Mouse (Mus musculus): ENCODE results near the gene Tnfrsf1a.
"Not testable (repeated sequence)": the region's sequence is repeated elsewhere in the genome, so short reads cannot be mapped to it uniquely, and the experiment has no call there.

Tnfrsf1a gene

DNA sequence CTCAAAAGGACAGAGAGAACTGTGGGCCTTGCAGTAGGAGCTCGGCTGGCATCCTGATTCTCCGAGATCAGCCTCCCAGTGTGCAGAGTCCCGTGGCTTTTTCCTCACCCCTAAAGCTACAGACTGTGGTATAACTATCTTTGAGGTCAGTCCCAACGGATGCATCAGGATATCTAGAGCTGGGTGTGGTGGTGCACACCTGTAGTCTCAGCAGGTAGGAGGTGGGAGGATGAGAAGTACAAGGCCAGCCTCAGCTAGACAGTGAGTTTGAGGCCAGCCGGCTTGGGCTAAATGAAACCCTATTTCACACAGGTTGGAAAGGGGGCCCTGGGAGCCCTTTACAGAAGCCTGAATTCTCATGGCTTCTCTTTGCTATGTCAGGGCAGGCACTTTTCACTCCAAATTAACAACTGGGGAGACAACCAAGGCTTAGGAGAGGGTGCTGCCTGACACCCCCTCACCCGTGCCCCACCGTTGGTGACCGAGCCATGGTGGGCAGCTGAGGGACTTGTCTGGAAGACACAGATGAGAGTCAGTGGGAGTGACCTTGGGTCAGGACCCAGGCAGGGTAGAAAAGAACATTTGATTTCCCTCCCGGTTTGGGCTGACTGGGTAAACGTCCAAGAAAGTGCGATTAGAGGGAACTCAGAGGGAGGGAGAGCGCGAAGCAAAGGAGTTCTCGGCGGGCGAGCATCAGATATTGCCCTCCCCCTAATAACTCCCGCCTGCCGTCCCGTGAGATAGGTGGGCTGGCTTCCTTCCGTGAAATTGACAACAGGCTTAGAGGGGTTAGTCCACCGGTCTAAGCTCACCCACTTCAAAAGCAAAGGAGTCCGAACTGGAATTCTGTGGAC lies at the start of gene Tnfrsf1a:
TSS of gene Tnfrsf1a (plus strand) at position 642 of the 854 bp plus-strand sequence.
- DNase-seq: no peak

DNA sequence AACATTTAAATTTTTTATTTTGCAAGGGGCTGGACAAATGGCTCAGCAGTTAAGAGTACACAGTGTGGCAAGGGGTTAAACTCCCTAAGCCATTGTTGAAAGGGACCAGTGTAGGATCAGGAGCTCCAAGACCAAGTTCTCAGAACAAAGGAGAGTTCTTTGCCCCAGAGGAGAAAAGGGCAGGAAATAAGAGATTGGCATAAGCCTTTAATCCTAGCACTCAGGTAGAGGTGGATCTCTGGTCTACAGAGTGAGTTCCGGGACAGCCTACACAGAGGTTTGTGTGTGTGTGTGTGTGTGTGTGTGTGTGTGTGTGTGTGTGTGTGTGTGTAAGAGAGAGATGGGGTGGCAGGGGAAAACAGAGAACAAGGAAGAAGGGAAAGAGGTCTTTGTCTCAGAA lies 48.2 kb upstream of the Tnfrsf1a start:
- no peak for DNase-seq

DNA sequence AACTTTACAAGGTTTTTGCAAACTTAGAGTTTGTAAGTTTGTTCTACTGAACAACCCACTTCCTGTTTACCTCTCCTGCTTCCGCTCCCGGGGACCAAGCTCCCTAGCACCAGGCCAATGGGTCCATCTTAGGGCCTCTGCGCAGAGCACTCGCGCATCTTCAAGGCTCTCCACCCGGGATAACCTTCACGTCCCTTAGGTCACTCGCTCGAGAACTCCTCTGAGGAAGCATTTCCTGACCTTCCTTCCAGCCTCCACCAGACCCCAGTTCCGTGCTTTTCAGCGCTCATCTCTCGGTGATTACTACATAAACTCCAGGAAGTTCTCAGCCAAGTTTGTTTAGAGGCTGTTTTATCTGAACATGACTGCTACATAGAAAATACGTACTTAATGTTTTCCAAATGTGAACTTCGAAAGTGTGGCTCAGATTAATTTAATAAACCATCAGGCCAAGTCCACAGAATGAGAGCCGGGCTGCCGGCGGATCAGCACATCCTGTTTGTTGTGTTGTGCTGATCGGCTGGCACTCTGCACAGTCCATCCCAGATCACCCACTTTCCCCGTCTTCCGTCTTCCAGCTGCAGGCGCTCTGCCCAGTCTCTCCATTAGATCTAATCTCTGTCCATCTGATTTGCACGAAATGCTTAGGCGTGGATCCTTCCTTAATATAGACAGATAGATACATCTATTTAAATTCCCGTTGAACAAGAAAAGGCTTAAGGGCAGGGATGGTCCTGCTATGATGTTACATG lies 46.8 kb upstream of the Tnfrsf1a start:
- DNase-seq: no peak

DNA sequence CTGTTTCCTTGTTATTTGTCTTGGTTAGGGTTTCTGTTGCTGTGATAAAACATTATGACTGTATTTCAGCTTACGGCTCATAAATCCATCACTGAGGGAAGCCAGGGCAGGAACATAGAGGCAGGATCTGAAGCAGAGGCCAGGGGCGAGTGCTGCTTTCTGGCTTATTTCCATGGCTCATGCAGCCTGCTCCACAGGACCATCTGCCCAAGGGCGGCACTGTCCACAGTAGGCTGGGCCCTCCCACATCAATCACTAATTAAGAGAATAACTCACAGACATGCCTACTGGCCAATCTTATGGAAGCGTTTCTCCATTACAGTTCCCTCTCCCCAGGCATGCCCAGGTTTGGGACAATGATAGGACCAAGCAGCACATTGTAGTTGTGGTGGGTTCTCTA lies 45.9 kb upstream of the Tnfrsf1a start:
- no peak for DNase-seq

DNA sequence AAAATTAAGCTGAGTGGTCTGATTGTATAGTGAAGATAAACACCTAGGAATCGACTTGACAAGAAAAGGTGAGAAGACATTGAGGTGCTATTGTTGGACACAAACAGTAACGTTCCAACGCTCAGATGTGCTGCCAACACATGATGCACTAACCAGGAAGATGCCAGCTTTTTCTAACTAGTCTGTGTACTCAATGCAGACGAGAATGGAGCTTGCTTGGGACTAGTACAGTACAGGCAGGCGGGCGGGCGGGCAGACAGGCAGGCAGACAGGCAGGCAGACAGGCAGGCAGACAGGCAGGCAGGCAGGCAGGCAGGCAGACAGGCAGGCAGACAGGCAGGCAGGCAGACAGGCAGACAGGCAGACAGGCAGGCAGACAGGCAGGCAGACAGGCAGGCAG lies 44.8 kb upstream of the Tnfrsf1a start:
- DNase-seq: not testable (repeated sequence)

DNA sequence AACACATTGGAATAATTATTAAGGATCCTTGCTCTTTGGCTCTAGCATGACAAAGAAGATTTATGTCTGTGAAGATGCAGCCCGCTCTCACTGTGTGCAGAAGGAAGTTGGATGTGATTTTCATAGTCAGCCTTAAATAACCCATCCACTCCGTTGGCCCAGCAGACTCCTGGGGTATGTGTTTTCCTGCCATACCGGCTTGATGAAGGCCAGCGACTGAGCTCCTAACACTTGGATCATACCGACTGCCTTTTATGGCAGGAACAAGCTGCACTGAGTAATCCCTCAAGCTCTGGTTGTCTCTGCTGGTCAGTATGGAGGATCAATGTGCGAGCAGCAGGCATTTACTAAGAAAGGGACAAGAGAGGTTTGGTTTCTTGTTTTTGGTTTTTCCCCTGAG lies 43.7 kb upstream of the Tnfrsf1a start:
- no peak for DNase-seq

DNA sequence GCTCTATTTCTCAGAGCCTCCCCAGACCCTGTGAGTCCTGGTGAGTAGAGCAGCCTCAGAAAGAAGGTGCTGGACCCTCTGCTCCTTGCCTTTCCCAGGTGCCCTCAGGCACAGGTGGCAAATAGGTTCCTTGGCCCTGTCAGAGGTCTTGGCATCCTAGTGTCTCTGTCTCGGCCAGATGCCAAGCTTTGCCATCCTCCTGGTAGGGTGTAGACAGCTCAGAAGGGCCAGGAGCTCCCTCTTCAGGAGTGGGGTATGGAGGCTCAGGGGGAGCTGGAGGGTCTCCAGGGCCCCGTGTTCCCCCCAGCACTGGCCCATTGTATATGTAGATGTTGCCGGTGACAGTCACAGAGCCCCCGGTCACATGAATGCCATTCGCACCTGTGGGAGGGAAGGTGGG lies 42.1 kb upstream of the Tnfrsf1a start:
- no peak for DNase-seq

DNA sequence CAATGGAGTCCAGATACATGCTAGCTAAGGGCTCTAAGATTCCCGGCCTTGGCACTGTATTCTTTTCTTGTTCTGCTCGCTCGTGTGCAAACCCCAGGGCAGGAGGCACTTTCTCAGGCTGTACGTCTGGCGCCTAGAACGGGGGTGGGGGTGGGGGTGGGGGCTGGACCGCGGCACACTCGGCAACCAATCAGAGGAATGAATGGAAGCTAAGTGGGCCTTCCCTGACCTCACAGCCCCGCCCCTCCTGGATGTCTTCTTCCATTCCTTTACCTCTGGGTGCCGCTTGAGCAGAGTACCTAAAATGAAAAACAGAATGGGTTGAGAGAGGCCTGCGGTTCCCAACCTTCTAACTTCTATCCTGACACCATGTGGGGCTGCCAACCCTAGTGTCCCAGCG lies 40.2 kb upstream of the Tnfrsf1a start:
- DNase-seq: no peak

DNA sequence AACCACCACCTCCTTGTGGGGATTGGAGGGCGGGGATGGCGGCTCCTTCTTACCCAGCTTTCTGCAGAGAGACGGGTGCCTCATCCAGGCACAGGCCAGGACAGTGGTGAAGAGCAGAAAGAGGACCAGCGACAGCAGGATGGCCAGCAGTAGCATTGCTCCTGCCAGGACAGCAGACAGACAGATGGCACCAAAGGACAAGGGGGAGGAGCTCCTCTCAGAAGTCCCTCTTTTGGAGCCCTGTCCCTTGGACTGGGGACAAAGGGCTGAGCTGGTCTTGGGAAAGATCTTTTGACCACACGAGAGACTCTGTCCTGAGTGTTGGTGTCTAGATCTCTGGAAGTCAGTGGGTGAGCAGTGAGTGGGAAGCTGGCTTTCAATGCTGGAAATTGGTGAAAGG lies 39.8 kb upstream of the Tnfrsf1a start:
- DNase-seq: no peak

DNA sequence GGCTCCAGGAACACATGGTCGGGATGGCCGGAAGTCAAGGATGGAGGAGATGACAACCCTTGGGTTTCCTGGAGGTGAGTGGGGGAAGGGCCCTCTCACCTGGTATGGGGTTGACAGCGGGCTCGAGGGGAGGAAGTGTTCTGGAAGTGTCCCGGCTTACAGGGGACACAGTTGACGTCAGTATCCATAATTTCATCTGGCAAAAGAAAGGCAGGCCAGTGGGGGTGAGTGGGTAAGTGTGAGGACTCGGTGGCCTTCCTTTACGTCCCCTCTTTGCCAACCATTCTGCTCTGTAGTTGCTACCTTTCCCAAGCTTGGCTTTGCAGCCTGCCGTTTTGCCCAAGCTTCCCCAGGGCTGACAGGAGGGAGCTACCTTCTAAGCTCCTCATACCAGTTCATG lies 37.0 kb upstream of the Tnfrsf1a start:
- DNase-seq: no peak

DNA sequence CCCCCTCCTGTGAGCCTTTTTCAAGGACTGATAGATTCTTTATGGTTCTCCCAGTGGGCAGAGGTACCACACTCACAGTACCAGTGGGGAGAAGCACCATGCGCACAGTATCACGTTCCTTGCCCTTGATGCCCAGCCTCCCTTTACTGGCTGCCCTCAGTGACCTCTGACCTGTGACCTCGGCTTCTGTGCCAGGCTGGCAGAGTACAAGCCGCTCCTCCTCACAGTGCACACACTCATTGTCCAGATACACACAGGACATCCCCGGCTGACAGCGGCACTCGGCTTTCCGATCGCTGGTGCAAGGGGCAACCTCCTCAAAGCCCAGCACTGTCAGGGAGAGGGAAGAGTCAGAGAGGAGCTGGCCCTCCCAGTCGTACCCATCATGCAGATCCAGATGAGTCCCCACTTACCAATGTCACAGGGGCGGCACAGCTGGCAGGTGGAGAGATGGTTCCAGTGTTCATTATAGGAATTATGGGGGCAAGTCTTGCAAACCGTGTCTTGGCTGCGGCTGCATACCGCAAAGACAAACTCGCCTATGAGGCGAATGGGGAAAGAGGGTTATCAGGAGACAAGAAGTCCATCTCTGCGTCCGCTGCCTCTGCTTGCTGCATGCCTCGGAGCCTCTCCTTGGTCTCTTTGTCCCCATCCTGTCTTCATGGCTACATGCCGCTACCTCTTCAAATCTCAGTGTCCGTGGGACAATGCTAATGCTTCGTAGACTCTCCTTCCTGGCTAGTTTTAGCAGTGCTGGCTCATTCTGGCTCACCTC lies 36.4 kb upstream of the Tnfrsf1a start:
- no peak for DNase-seq

DNA sequence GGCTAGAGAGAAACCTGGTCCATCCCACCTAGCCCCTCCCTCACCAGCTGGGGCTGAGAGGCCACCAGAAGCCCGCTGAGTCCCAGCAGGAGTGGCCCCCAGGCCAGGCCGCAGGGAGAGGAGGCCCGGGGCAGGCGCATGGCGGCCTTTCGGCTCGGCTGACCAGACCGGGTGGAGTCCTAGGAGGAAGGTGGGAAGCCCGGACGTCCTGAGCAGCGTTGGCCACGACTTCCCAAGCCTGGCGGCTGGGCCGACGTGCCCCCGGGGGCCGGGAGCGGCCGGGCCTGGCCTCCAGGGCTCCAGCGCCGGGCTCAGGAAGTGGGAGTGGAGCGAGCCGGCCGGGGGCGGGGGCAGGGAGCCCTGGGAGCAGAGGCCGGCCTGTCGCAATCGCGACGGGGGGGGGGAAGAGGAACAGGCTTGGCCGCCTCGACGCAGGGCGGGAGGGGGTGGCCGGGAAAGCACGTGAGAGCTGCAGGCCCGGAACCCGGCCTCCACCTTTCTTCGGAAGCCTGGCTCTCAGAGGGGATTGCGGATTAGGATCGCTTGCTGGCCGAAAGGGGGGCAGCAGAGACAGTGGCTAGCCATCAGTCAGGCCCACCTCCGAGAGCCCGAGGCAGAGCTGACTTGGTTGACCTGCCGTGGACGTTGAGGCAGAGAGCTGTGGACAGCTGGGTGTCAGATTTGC lies 35.5 kb upstream of the Tnfrsf1a start, which contains the start of gene Ltbr:
TSS of gene Ltbr (minus strand) at position 340 of the 685 bp plus-strand sequence.
- peak; percentile 24 for DNase-seq

DNA sequence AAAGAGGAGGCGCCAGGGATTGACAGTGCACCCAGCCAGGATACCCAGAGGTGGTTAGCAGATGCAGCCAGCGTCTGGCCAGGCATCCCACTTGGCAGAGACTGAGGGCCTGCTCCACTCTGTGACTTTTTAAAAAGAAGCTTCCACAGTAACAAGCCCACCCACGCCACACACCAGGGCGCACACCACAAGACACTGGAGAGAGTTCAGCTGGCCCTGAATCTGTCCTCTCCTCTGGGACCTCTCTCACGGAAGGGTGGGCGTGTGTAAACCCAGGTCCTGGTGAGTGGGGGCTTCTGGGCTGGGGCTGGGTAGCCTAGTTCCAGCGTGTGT lies 35.0 kb upstream of the Tnfrsf1a start:
- DNase-seq: no peak

DNA sequence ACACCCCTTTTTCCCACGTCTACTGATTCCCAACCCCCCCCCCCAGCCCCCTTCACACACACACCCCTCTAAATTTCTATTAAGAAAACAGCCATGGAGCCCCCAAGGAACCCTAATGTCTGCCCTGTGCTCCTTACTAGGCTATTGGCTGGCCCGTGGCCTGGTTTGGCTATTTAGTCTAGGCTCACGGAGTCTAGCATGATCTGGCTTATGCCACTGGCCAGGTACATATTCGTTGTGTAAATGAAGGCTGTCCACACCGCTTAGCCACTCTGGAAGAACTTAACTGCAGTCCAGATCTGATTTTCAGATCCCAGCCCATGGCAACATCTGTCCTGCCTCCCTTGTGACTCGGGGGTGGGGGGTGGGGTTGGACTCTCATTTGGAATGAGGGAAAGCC lies 34.4 kb upstream of the Tnfrsf1a start:
- no peak for DNase-seq

DNA sequence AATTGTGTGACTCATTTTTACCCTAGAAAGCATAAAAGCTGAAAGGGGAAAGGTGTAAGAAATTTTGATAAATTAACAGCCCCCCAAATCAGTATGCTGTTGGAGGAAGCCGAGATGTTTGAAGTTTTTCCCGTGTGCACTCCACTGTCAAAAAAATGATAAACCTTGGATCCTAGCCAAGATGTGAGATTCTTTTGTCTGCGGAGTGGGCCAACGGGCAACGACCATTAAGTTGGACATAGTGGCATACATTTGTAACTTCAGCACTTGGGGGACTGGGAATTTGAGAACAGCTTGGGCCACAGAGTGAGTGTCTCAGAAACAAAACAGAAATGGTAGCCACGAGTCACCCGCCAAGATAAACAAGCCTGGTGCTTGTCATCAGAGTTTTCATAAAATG lies 32.1 kb upstream of the Tnfrsf1a start:
- DNase-seq: no peak

DNA sequence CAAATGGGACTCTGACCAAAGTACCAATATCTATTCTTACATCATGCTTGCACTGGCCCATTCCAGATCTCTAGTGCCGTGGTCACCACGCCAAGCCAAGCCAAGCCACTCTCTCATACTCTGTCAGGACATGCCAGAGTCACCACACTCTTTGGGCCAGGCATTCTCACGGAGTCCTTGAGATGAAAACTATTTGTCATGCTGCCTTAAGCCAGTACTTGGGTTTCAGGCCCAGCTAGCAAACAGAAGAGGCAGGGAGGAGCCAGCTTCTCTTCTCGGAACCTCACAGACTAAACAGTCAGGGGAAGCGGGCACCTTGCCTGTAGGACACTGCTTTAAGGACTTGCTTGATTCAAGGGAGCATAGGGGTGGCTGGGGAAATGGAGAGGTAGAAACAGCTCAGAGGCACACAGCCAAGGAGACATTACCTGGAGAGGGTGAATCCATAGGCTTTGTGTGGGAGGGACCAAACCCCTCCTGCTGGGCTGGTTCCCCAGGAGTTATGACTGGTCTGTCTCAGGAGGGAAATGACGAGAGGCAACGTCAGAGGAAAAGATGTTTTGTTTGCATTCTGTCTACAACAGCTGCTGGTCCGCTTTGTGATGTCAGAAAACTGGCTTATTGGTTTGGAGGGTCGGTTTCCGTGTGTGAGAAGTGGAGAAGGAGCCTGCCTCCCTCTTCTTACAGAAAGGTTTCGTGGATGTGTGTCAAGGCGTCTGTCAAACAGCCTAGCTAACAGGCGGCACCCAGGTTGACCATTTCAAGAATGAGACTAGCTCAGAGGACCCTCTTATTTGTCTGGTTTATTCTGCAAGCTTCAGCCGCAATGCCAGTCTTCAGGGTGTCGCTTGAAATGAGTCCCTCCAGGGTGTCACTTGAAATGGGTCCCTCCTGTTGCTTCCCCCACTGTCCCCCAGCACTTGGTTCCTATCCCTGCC lies 29.9 kb upstream of the Tnfrsf1a start:
- DNase-seq: no peak

DNA sequence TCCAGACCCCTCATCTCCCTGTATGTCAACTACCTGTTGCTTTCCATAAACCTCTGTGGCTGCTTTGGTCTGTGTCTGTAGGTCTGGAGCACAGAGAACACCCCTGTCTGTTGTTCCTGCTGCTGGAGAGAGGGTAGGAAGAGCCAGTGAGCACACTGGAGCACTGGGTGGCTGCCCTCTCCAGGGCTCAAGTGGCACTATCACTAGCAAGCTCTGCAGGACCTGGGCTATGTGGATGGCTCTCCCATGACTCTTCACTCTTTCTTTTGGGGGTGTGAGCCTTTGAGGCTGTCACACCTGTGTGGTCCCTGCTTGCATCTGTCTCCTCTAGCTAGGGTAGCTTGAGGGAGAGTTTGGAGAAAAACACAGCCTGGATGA lies 29.3 kb upstream of the Tnfrsf1a start:
- no peak for DNase-seq

DNA sequence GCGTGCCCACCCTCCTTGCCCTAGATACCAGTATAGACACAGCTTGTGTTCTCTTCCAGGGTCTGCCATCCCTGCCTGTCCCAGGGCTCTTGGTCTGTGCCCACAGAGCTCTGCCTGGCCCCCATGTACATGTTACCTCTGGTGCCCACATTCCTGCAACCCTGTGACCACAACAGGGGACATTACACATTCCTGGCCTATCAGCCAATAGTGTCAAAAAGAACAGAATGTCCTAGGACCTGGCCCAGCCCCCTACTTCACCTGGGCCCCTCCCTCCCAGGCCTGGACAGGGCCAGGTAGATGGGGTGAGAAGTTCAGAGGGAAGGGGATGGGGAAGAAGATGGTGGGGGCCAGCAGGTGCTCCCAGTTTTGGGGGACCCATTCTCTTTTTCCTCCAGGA lies 28.8 kb upstream of the Tnfrsf1a start, which contains the start of gene Scnn1a:
TSS of gene Scnn1a (plus strand) at position 337 of the 400 bp plus-strand sequence.
- no peak for DNase-seq

DNA sequence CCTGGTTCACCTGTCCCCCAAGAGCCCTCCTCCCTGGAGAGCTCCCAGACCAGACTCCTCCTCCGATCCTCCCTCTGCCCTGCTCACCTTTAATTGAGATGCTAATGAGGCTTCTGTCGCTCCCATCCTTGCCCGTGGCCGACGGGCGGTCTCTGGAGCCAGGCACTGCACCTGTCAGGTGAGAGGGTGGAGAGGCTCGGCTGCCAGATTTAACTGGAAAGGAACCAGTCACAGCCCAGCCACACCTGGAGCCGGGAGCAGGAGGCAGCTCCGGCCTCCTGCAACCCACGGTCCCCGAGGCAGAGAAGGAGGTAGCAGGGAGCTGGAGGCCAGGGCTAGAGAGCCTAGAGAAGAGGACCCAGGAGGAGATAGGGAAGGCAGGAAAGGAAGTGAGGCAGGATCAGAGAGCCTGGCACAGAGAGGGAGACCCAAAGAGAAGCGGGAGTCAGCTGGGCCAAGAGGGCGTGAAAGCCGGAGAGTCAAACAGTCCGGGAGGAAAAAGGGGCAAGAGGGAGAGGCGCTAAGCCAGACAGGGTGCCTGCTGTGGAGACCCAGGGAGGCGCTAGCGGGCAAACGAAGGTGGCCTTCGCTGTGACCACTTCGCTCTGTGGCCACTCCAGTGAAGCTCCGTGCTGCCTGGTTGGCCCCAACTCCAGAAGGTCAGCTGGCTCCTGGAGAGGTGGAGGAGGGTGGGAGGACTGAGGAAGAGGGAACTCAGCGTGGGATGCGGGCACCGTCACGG lies 27.9 kb upstream of the Tnfrsf1a start:
- no peak for DNase-seq

DNA sequence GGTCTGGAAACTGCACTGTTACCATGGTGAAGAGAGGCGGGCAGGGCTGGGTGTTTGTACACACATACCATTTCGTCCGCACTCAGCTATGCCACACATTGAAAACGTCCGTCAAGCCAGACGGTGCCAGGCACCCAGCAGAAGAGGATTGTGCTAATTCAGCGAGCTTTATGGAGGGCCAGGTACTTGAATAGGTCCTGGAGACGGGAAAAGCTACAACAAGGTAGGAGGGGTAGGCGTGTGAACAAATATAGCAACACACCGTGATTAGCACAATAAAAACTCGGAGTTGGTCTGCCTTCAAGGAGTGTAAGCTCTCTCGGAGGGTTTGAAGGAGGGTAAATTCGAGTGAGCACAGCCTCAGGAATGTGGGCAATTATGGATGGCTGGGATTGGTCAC lies 26.4 kb upstream of the Tnfrsf1a start:
- DNase-seq: no peak

DNA sequence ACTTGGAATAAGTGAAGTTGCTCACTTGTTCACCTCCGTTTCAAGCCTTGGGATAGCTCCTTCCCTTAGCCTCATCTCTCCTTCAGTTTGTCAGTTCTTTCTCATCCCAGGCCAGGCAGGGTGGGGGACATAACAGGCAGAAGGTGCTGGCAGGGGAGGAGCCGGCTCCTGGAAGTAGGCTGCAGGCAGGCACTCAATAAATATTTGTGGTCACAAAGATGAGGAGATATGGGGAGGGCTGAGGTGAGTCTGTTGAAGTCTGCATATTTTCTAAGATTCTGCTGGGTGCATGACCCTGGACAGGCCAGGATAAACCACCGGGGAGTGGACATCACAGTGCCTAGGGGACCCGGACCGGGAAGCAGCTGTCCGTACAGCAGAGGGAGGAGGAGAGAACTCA lies 25.6 kb upstream of the Tnfrsf1a start:
- DNase-seq: no peak
